18 mouse cellular contexts compared by ENCODE assay signal in the genomic region with DNA sequence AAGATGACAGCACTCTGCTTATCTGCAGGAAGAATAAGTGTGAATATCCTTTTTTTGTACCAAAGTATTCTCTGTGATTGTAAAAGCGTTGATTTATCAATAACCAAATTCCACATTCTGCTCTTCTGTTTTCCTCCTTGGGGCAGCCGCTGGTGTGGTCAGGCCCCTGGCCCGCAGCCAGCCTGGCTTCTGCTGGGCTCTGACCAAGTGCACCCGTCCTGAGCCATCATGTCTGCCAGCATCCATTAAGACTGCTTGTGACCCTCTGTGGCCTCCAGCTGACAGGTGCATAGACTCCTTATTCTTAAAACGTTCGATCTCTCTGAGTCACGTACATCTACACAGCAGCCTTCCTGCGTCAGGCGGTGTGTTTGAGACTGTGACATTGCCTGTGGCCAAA.
"Had no signal": no experiment of that assay in that cellular context is flagged by ENCODE, and none has a peak within 500 bp of the region (broad histone marks: within the 10 kb centered on the region; RNA-seq: fewer than 3 reads in every experiment).

No protein-coding gene starts in this region.

- H3K9me3 ChIP-seq: midbrain, embryonic 10.5 days; midbrain, embryonic 12.5 days; neural tube, embryonic 13.5 days; neural tube, embryonic 15.5 days had no signal

- H3K36me3 ChIP-seq: midbrain, embryonic 10.5 days; midbrain, embryonic 12.5 days; neural tube, embryonic 13.5 days; neural tube, embryonic 15.5 days had no signal

- DNase-seq: lung, adult 18-20 months; lung, embryonic 14.5 days; lung, postnatal 10 days; lung, postnatal 4 days; midbrain, embryonic 14.5 days; right cerebral cortex, adult 18-20 months; right cerebral cortex, postnatal 25 days; right cerebral cortex, postnatal 4 days; spleen, adult 18-20 months; thymus, adult 18-20 months; thymus, postnatal 14 days; thymus, postnatal 36 days had no signal

- ATAC-seq: midbrain, embryonic 16.5 days had no signal

- H3K4me1 ChIP-seq: neural tube, embryonic 13.5 days; neural tube, embryonic 15.5 days had no signal

- H3K27me3 ChIP-seq: midbrain, embryonic 12.5 days; neural tube, embryonic 13.5 days; neural tube, embryonic 15.5 days had no signal

- H3K4me3 ChIP-seq: midbrain, embryonic 10.5 days; midbrain, embryonic 12.5 days; myocyte; neural tube, embryonic 13.5 days; neural tube, embryonic 15.5 days had no signal
